Mouse (Mus musculus): ENCODE data around the gene Hist1h2bm. TPM values are rescaled to one million over a fixed set of nuclear protein-coding genes. Genes with fewer than 3 reads are reported as not detected.
A peak's percentile ranks its signal among the peaks of the same experiment; 100 is the strongest.
"Not testable (repeated sequence)": the region's sequence is repeated elsewhere in the genome, so short reads cannot be mapped to it uniquely, and the experiment has no call there.

The Hist1h2bm gene
- polyA plus RNA-seq (2014; fragmentation: Nextera tagmentation; extraction: Ambion mirVana) = 4.3 and 4.6 TPM in 2 replicates

DNA sequence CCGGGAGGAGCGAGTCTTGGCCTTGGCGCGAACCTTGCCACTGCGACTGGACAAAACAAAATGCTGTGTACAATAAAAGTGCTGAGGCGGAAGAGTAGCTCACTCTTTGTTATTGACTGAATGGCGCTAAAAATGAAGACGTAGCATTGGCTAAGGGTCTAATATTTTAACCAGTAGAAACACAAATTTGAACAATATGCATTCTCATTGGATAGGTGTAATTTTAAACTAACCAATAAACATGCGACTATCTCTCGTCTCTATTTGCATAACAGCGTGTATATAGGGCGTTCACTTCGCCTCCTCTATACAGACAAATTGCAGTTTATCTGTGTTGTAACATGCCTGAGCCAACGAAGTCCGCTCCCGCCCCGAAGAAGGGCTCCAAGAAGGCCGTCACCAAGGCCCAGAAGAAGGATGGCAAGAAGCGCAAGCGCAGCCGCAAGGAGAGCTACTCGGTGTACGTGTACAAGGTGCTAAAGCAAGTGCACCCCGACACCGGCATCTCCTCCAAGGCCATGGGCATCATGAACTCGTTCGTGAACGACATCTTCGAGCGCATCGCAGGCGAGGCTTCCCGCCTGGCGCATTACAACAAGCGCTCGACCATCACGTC is at the start of gene Hist1h2bm:
Gene Hist1h2bm, plus strand, starts transcription at position 288 of the 616 bp plus-strand sequence.
- peak within 1 kb of the TSS; percentile 57 for H3K4me2 ChIP-seq (ENCODE audit: low read depth)
- WGBS = 0% methylated on average over 28 of the region's 37 CpGs
- peak within 1 kb of the TSS; percentile 31 for H3K4me3 ChIP-seq (ENCODE audit: low read depth, low read length)
- H3K27me3 ChIP-seq (ENCODE audit: control insufficient read depth, insufficient read depth, low read length); H3K36me3 ChIP-seq (ENCODE audit: control insufficient read depth, insufficient read depth, low read length); H3K9me3 ChIP-seq (ENCODE audit: control insufficient read depth, low read length): not testable (repeated sequence)
- ATAC-seq (ENCODE audit: insufficient read depth, low FRiP score, low TSS enrichment) = peak; percentile 94
- DNase-seq (ENCODE audit: low spot score) = peak; percentile 85
- peak within 1 kb of the TSS; percentile 90 for H3K27ac ChIP-seq (ENCODE audit: low read depth, low read length)
- peaks cover 20% of the 10 kb centered on the region for H3K4me1 ChIP-seq (ENCODE audit: control insufficient read depth, insufficient read depth, low read length)
- H3K9ac ChIP-seq (ENCODE audit: low read length) = peak within 1 kb of the TSS; percentile 80

DNA sequence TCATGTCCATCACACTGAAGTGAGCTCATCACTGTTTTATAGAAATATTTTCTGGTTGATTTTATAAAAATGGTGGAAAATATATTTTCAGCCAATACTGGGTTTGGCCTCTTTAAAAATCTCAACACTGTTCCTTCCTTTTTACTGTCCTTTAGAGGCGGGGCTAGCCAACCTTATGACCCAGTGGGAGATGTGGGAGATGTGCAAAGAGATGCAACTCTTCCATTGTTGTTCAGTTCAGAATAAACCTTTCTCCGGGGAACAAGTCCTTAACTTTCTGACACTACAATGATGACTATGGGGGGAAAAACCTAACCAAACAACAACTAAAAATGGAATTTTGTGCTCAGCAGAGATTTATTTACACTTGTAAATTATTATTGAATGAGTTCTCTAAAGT is 44.5 kb upstream of the Hist1h2bm start, which contains the start of gene Olfr1360:
Gene Olfr1360, minus strand, starts transcription at position 101 of the 400 bp plus-strand sequence.
- no peaks in the 10 kb centered on the region for H3K36me3 ChIP-seq (ENCODE audit: control insufficient read depth, insufficient read depth, low read length)
- H3K9me3 ChIP-seq (ENCODE audit: control insufficient read depth, low read length) = no peaks in the 10 kb centered on the region
- no peak within 1 kb of the TSS for H3K4me2 ChIP-seq (ENCODE audit: low read depth)
- no peak for DNase-seq (ENCODE audit: low spot score)
- H3K4me1 ChIP-seq (ENCODE audit: control insufficient read depth, insufficient read depth, low read length) = no peaks in the 10 kb centered on the region
- no peak within 1 kb of the TSS for H3K9ac ChIP-seq (ENCODE audit: low read length)
- no peaks in the 10 kb centered on the region for H3K27me3 ChIP-seq (ENCODE audit: control insufficient read depth, insufficient read depth, low read length)
- no peak within 1 kb of the TSS for H3K4me3 ChIP-seq (ENCODE audit: low read depth, low read length)
- 79% methylated on average over 2 of the region's 2 CpGs for WGBS
- no peak for ATAC-seq (ENCODE audit: insufficient read depth, low FRiP score, low TSS enrichment)
- no peak within 1 kb of the TSS for H3K27ac ChIP-seq (ENCODE audit: low read depth, low read length)

DNA sequence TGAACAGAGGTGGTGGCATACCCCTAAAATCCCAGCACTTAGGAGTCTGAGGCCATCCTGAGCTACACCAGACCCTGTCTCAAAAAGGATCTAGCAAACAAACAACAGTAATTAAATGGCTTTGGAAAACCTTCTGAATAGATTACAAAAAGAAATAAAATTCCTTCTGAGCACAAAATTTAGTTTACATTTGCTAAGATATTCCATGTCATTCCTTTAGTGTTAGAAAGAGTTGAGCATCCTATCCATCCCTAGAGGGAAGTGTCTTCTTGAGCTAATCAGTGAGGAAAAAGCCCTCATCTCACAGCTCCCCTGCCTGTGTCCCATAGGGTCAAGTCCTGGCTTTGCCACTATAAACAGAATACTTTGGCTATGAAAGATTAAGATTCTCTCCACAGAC is 24.0 kb upstream of the Hist1h2bm start, which contains the start of gene Olfr1359:
Gene Olfr1359, plus strand, starts transcription at position 301 of the 400 bp plus-strand sequence.
- Histone ChIP-seq H3K4me3 (ENCODE audit: low read depth, low read length) (no peak within 1 kb of the TSS), H3K4me1 (ENCODE audit: control insufficient read depth, insufficient read depth, low read length) (no peaks in the 10 kb centered on the region), H3K9ac (ENCODE audit: low read length) (no peak within 1 kb of the TSS), H3K9me3 (ENCODE audit: control insufficient read depth, low read length) (no peaks in the 10 kb centered on the region), H3K36me3 (ENCODE audit: control insufficient read depth, insufficient read depth, low read length) (no peaks in the 10 kb centered on the region), H3K4me2 (ENCODE audit: low read depth) (no peak within 1 kb of the TSS), H3K27ac (ENCODE audit: low read depth, low read length) (no peak within 1 kb of the TSS), H3K27me3 (ENCODE audit: control insufficient read depth, insufficient read depth, low read length) (no peaks in the 10 kb centered on the region)
- no peak for DNase-seq (ENCODE audit: low spot score)
- no peak for ATAC-seq (ENCODE audit: insufficient read depth, low FRiP score, low TSS enrichment)

DNA sequence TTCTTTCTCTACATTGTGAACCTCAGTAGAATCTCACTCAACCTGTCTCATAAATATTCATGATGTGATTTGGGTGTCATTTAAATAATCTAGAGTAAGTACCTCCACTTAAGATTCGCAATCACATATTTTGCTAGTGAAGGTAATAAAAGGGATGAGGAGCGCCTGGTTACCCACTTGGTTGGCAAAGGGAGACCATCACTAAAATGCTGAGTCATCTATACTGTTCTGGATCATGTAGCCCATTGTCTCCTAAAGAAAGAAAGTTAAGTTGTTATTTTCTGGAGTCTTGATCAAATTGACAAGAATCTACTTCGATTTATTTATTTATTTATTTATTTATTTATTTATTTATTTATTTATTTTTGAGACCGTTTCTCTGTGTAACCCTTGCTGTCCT is 15.2 kb upstream of the Hist1h2bm start:
- Histone ChIP-seq H3K9me3 (ENCODE audit: control insufficient read depth, low read length) (no peaks in the 10 kb centered on the region), H3K4me3 (ENCODE audit: low read depth, low read length) (no peak overlapping the region), H3K36me3 (ENCODE audit: control insufficient read depth, insufficient read depth, low read length) (no peaks in the 10 kb centered on the region), H3K27ac (ENCODE audit: low read depth, low read length) (no peak overlapping the region), H3K27me3 (ENCODE audit: control insufficient read depth, insufficient read depth, low read length) (no peaks in the 10 kb centered on the region), H3K9ac (ENCODE audit: low read length) (no peak overlapping the region), H3K4me1 (ENCODE audit: control insufficient read depth, insufficient read depth, low read length) (no peaks in the 10 kb centered on the region), H3K4me2 (ENCODE audit: low read depth) (no peak overlapping the region)
- 73% methylated on average over 4 of the region's 4 CpGs for WGBS
- no peak for ATAC-seq (ENCODE audit: insufficient read depth, low FRiP score, low TSS enrichment)
- DNase-seq (ENCODE audit: low spot score) = no peak

DNA sequence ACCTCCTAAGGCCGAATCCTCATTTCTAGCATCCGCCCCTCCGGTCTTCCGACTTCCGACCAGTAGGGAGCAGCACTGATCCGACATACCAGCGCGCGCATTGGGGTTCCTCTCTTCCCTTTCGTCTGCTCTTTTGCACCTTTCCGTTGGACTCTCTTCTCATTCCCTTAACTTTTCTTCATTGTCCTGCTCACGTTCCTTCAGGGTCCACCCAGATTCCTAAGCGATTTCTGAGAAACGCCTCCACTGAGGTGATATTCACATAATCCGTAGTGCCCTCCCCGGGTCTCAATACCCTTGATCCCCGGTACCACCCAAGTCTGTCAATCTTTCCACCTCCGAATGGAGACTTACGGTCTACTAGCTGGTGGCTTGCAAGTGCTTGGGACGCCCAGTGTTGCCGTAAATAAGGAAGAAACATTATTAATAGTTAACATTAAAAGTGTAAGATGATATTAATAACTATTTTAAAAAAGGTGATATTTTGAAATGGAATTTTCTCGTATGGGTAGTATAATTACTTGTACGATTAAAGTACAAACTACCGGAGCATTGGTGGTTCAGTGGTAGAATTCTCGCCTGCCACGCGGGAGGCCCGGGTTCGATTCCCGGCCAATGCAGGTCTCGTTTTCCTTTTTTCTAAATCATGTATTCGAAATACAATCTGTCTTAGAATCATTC is 11.7 kb upstream of the Hist1h2bm start:
- under 1% methylated on average over 32 of the region's 32 CpGs for WGBS
- peak; percentile 81 for ATAC-seq (ENCODE audit: insufficient read depth, low FRiP score, low TSS enrichment)

DNA sequence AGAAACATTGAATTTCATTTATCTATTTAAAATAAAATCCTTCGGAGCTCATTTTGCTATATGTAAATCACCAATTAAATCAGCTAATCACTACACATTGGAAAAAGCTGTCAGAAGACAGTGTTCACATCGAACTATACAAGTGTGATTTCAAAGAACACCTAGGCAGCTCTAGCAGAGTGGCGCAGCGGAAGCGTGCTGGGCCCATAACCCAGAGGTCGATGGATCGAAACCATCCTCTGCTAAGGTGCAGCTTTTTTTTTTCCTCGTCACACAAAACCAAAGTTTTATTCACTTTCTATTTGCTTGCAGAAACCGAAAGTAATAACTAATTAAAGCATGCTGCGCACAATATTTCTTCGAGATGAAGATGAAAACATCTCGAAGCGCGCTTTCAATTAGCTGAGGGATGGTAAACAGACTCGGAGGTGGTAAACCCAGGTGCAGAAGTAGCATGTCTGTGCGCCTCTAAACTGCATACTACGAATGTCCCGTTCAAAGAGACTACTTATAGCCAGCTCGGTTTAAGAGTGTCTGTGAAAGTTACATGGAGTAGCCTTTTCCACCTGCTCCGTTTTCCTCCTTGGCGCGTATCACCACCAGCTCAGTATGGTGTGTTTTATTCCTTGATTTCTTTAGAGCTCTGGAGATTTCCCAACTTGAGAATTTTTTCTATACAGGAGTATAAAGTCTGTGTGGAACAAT is 10.9 kb upstream of the Hist1h2bm start:
- Histone ChIP-seq H3K9ac (ENCODE audit: low read length) (no peak overlapping the region), H3K36me3 (ENCODE audit: control insufficient read depth, insufficient read depth, low read length) (no peaks in the 10 kb centered on the region), H3K27ac (ENCODE audit: low read depth, low read length) (no peak overlapping the region), H3K4me2 (ENCODE audit: low read depth) (peak overlapping the region; percentile 44), H3K4me1 (ENCODE audit: control insufficient read depth, insufficient read depth, low read length) (peaks cover 6% of the 10 kb centered on the region; the same call in 1 of the 2 replicates), H3K4me3 (ENCODE audit: low read depth, low read length) (peak overlapping the region; percentile 37), H3K27me3 (ENCODE audit: control insufficient read depth, insufficient read depth, low read length) (no peaks in the 10 kb centered on the region), H3K9me3 (ENCODE audit: control insufficient read depth, low read length) (no peaks in the 10 kb centered on the region)
- DNase-seq (ENCODE audit: low spot score) (peak; percentile 77), ATAC-seq (ENCODE audit: insufficient read depth, low FRiP score, low TSS enrichment) (peak; percentile 78)
- 2% methylated on average over 22 of the region's 22 CpGs for WGBS

More for the DNA sequence above, 11.7 kb upstream of the Hist1h2bm start:
- Histone ChIP-seq H3K27me3 (ENCODE audit: control insufficient read depth, insufficient read depth, low read length) (no peaks in the 10 kb centered on the region), H3K4me1 (ENCODE audit: control insufficient read depth, insufficient read depth, low read length) (peaks cover 3% of the 10 kb centered on the region; the same call in 1 of the 2 replicates), H3K4me2 (ENCODE audit: low read depth) (peak overlapping the region; percentile 33), H3K36me3 (ENCODE audit: control insufficient read depth, insufficient read depth, low read length) (no peaks in the 10 kb centered on the region), H3K27ac (ENCODE audit: low read depth, low read length) (0 out of 2 replicates have a peak overlapping the region, but pooled peaks have one; percentile 23), H3K9ac (ENCODE audit: low read length) (peak overlapping the region; percentile 61), H3K9me3 (ENCODE audit: control insufficient read depth, low read length) (no peaks in the 10 kb centered on the region), H3K4me3 (ENCODE audit: low read depth, low read length) (peak overlapping the region; percentile 63)
- DNase-seq (ENCODE audit: low spot score) = peak; percentile 88

DNA sequence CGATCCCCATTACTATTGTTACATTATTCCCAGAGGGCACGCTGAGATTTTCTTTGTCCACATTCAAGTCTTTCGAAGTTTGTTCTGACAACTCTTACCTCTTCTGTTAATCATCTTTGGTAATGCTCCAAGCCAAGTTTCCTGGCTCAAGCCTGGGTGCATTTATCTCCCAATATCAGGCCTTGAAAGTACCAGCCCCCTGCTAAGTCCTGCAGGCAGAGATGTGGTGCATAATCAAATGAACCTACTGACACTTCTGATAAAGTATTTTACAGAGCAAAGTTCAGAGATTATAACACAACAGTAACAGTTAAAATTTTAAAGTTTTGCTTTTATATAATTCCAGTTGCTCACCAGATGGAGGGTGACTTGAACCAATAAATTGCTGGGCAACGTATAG is 10.1 kb upstream of the Hist1h2bm start:
- Histone ChIP-seq H3K4me2 (ENCODE audit: low read depth) (peak overlapping the region; percentile 44), H3K27me3 (ENCODE audit: control insufficient read depth, insufficient read depth, low read length) (no peaks in the 10 kb centered on the region), H3K4me1 (ENCODE audit: control insufficient read depth, insufficient read depth, low read length) (peaks cover 6% of the 10 kb centered on the region; the same call in 1 of the 2 replicates), H3K4me3 (ENCODE audit: low read depth, low read length) (peak overlapping the region; percentile 37), H3K36me3 (ENCODE audit: control insufficient read depth, insufficient read depth, low read length) (no peaks in the 10 kb centered on the region), H3K9ac (ENCODE audit: low read length) (no peak overlapping the region), H3K27ac (ENCODE audit: low read depth, low read length) (no peak overlapping the region), H3K9me3 (ENCODE audit: control insufficient read depth, low read length) (no peaks in the 10 kb centered on the region)
- DNase-seq (ENCODE audit: low spot score) (no peak), ATAC-seq (ENCODE audit: insufficient read depth, low FRiP score, low TSS enrichment) (no peak)
- WGBS = 32% methylated on average over 4 of the region's 4 CpGs

DNA sequence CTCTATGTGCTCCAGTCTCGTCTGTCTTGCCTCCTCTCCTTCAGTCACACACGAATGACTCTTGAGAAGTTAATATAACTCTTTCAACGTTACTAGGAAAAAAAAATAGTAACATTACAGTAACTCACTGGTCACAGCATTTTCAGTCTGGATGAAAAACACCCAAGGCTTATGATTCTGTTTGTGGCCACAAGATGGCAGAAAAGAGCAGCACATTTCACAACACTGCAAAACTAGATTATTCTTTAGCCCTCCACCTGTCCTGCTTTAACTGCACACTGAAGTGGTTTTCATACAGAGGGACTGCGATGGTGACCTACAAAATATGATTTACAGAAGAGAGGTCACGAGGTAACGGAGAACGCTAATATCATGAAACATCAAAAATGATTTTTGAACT is 7.1 kb upstream of the Hist1h2bm start:
- 2% methylated on average over 7 of the region's 7 CpGs for WGBS
- peak overlapping the region; percentile 75 for H3K27ac ChIP-seq (ENCODE audit: low read depth, low read length)
- peak overlapping the region; percentile 32; the same call in 1 of the 2 replicates for H3K4me3 ChIP-seq (ENCODE audit: low read depth, low read length)
- peaks cover 16% of the 10 kb centered on the region for H3K4me1 ChIP-seq (ENCODE audit: control insufficient read depth, insufficient read depth, low read length)
- H3K27me3 ChIP-seq (ENCODE audit: control insufficient read depth, insufficient read depth, low read length) = no peaks in the 10 kb centered on the region
- H3K4me2 ChIP-seq (ENCODE audit: low read depth) = peak overlapping the region; percentile 56
- H3K9ac ChIP-seq (ENCODE audit: low read length) = peak overlapping the region; percentile 43
- DNase-seq (ENCODE audit: low spot score) (peak; percentile 44), ATAC-seq (ENCODE audit: insufficient read depth, low FRiP score, low TSS enrichment) (no peak)
- no peaks in the 10 kb centered on the region for H3K36me3 ChIP-seq (ENCODE audit: control insufficient read depth, insufficient read depth, low read length)
- no peaks in the 10 kb centered on the region for H3K9me3 ChIP-seq (ENCODE audit: control insufficient read depth, low read length)

Measured in neural tube, embryonic 11.5 days (tissue).